Mouse (Mus musculus) heart, postnatal 0 days (tissue): ENCODE results near the gene Wee2.

Source experiments
- CTCF ChIP-seq: IDR thresholded peaks from 2 replicates; pipeline ENCODE4 v1.5.1; 2016; ENCODE audit warnings: antibody characterized with exemption, control low read depth, low read depth
- EP300 ChIP-seq: IDR thresholded peaks from 2 replicates; pipeline ENCODE4 v1.6.1; 2016; ENCODE audit warnings: antibody characterized with exemption, low read depth

GRCm38 (mm10) chr6:40439731-40440130 lies 843 bp downstream of the Wee2 start:
- TF ChIP-seq CTCF (no peak), EP300 (no peak)
